Mouse (Mus musculus) embryonic facial prominence, embryonic 13.5 days (tissue): Measurements from ENCODE around the gene Pak6. TPM values are rescaled to one million over a fixed set of nuclear protein-coding genes. Genes with fewer than 3 reads are reported as not detected.
A peak's percentile ranks its signal among the peaks of the same experiment; 100 is the strongest.

Experiments
- ATAC-seq: fragments of 200-750 bp; cut with Nextera tagmentation; 2 replicates; pipeline ENCODE4 v1.8.0; 2017; ENCODE audit warnings: low read depth; ENCODE audit not compliant: insufficient number of reproducible peaks, insufficient read depth, low FRiP score, low TSS enrichment
- H3K27ac ChIP-seq: fragments of 300-500 bp; sonication (generic); 2 replicates; pipeline ENCODE4 v1.5.1; 2015; ENCODE audit warnings: moderate library complexity, mild to moderate bottlenecking, inconsistent platforms
- H3K27me3 ChIP-seq: fragments of 300-500 bp; sonication (generic); 2 replicates; pipeline ENCODE4 v1.6.1; 2015; ENCODE audit warnings: mild to moderate bottlenecking, inconsistent platforms
- H3K36me3 ChIP-seq: fragments of 300-500 bp; sonication (generic); 2 replicates; pipeline ENCODE4 v1.6.1; 2015; ENCODE audit warnings: mild to moderate bottlenecking, inconsistent platforms
- H3K4me1 ChIP-seq: fragments of 300-500 bp; sonication (generic); 2 replicates; pipeline ENCODE4 v1.6.1; 2015; ENCODE audit warnings: inconsistent platforms
- H3K4me2 ChIP-seq: fragments of 300-500 bp; sonication (generic); 2 replicates; pipeline ENCODE4 v1.6.1; 2015; ENCODE audit warnings: moderate library complexity, mild to moderate bottlenecking, inconsistent platforms
- H3K4me3 ChIP-seq: fragments of 300-500 bp; sonication (generic); 2 replicates; pipeline ENCODE4 v1.5.1; 2015; ENCODE audit warnings: mild to moderate bottlenecking, inconsistent platforms
- H3K9ac ChIP-seq: fragments of 300-500 bp; sonication (generic); 2 replicates; pipeline ENCODE4 v1.6.1; 2015; ENCODE audit warnings: mild to moderate bottlenecking, inconsistent platforms
- H3K9me3 ChIP-seq: fragments of 300-500 bp; sonication (generic); 2 replicates; pipeline ENCODE4 v1.6.1; 2016; ENCODE audit warnings: inconsistent platforms
- WGBS: fragments of 180-500 bp; shearing (Covaris S2); methylation state at CpG from one replicate; pipeline ENCODE4 v1.1.7; 2015; ENCODE audit warnings: mixed read lengths; 5-methylcytosine and 5-hydroxymethylcytosine counted together
- polyA plus RNA-seq: library from polyadenylated mRNA; unstranded; fragments of >200 nt; fragmentation: Nextera tagmentation; extraction: Ambion mirVana; gene quantifications from 2 replicates; pipeline ENCODE4 v1.2.1, GENCODE M21; 2015

The Pak6 gene
- 2.2 and 2.7 TPM in 2 replicates for polyA plus RNA-seq

DNA sequence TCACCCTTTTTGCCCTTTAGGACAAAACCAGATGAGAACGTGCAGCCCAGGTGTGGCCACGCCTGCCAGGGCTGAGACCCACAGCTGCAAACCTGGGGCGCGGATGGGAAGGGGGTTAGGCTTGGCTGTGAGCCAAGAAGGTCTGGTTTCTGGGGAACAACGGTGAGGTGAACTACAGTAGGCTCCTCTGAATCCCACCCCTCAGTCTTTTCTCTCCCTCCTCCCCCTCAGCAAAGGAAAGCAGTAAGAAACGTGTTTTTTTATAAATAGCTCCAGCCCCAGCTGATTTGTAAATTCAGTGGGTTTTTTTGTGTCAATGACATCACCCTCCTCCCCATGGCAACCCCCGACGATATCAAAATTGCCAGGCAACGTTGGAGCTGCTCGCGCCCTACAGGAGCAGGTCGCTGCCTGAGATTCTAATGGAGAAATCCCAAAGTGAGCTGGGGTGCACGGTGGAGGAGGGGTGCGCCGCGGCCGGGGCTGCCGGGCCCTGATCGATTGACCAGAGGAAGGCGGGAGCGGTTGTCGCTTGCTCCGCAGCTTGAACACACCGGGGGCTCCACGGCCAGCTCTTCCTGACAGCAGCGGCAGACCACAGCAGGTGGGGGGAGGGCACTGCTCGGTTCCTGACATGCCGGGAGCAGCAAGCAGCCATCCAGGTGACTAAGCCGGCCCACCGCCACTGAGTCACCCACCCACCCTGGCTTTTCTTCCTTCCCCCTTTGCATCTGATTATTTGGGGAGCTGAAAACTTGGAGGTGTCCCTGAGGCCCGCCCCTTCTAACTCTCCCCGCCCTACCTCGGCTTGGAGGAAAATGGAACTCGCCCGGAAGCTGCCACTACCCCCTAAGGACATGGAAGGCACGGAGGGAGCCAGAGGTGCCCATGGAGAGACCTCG, at the start of gene Pak6:
Gene Pak6, plus strand, starts transcription at position 402 of the 902 bp plus-strand sequence.
- peak within 1 kb of the TSS; percentile 90 for H3K4me2 ChIP-seq
- H3K9ac ChIP-seq: peak within 1 kb of the TSS; percentile 67
- H3K27ac ChIP-seq: peak within 1 kb of the TSS; percentile 11; the same call in 1 of the 2 replicates
- ATAC-seq: no peak
- WGBS: 1% methylated on average over 37 of the region's 37 CpGs
- H3K4me1 ChIP-seq: peaks cover 36% of the 10 kb centered on the region
- H3K27me3 ChIP-seq: peaks cover 34% of the 10 kb centered on the region
- peak within 1 kb of the TSS; percentile 44 for H3K4me3 ChIP-seq
- H3K36me3 ChIP-seq: no peaks in the 10 kb centered on the region
- no peaks in the 10 kb centered on the region for H3K9me3 ChIP-seq

DNA sequence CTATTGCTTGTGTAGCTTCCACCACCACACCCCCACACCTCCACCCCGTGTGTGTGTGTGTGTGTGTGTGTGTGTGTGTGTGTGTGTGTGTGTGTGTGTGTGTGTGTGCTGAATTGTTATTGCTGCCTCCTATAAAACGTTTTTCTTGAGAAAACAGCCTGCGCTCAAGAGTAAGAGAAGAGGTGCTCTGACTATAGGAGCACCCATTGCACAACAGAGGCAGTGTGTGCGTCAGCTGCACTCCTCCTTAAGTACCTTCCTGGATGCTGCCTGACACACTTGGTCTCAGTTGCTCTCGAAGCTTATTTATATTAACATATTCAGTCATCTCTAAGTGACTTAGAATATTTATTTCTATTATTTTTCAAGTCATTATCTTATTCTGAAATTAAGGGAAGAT, 45.1 kb upstream of the Pak6 start:
- Histone ChIP-seq H3K27me3 (no peaks in the 10 kb centered on the region), H3K36me3 (peaks cover 90% of the 10 kb centered on the region), H3K27ac (no peak overlapping the region), H3K4me1 (no peaks in the 10 kb centered on the region), H3K4me3 (no peak overlapping the region), H3K4me2 (no peak overlapping the region), H3K9ac (no peak overlapping the region), H3K9me3 (no peaks in the 10 kb centered on the region)
- no peak for ATAC-seq
- 86% methylated on average over 4 of the region's 5 CpGs for WGBS

DNA sequence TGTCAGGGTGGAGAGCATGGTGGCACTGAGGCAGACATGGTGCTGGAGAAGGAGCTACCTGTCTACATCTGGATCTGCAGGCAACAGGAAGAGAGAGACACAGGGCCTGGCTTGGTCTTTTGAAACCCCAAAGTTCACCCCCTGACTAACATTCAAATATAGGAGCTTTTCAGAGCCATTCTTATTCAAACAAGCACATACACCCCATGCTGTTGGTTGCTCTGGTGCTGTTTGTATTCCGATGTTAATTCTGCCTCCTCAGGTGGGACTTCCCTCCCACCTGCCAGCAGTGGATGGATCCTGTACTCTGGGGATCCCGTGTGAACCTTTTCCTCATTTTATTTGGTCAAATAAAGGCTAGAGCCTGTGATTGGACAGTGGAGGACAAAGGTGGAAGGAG, 43.0 kb upstream of the Pak6 start:
- Histone ChIP-seq H3K4me2 (no peak overlapping the region), H3K4me3 (no peak overlapping the region), H3K36me3 (peaks cover 85% of the 10 kb centered on the region), H3K27me3 (no peaks in the 10 kb centered on the region), H3K4me1 (no peaks in the 10 kb centered on the region), H3K9me3 (no peaks in the 10 kb centered on the region), H3K9ac (no peak overlapping the region), H3K27ac (no peak overlapping the region)
- no peak for ATAC-seq
- 72% methylated on average over 2 of the region's 2 CpGs for WGBS

DNA sequence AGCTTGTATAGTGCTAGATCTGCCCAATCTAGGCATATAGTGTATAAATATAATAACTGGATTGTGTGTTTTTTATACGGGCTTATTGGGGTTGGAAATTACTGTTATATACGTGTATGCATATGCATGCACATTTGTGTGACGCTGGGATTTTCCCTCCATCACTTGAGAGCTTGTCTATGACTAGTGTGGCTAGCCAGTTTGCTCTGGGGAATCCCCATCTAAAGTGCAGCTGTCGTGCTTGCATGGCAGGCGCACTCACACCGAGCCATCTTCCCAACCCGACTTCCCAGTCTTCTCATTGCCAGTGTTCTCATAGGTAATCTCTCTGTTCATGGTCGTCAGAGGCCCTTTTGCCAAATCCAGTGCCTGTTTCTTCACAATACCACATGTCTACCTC, 42.5 kb upstream of the Pak6 start:
- no peak overlapping the region for H3K4me3 ChIP-seq
- H3K36me3 ChIP-seq: peaks cover 83% of the 10 kb centered on the region
- 88% methylated on average over 8 of the region's 8 CpGs for WGBS
- no peak overlapping the region for H3K27ac ChIP-seq
- no peaks in the 10 kb centered on the region for H3K27me3 ChIP-seq
- no peaks in the 10 kb centered on the region for H3K4me1 ChIP-seq
- no peak overlapping the region for H3K9ac ChIP-seq
- no peaks in the 10 kb centered on the region for H3K9me3 ChIP-seq
- no peak overlapping the region for H3K4me2 ChIP-seq
- no peak for ATAC-seq

DNA sequence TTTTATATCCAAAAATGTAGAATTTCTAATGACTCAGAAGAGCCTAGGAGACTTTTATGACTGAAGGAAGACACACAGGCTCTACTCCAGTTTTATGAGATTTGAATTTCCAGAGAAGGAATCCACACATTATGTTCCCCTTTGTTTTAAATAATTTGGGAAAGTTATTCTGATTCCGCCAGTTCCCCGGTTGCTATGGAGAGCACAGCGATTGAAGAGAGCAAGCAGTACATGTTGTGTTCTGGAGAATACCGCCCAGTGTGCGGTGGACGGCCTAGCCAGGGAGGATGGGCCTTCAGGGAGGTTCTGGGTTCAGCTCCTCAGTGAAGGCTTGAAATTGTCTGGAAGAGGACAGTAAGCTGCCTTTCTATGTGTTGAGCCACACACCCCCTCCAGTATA, 33.8 kb upstream of the Pak6 start:
- no peak for ATAC-seq
- Histone ChIP-seq H3K9me3 (no peaks in the 10 kb centered on the region), H3K36me3 (peaks cover 84% of the 10 kb centered on the region), H3K4me2 (no peak overlapping the region), H3K9ac (no peak overlapping the region), H3K27ac (no peak overlapping the region), H3K4me3 (no peak overlapping the region), H3K4me1 (no peaks in the 10 kb centered on the region), H3K27me3 (no peaks in the 10 kb centered on the region)
- 97% methylated on average over 6 of the region's 6 CpGs for WGBS

DNA sequence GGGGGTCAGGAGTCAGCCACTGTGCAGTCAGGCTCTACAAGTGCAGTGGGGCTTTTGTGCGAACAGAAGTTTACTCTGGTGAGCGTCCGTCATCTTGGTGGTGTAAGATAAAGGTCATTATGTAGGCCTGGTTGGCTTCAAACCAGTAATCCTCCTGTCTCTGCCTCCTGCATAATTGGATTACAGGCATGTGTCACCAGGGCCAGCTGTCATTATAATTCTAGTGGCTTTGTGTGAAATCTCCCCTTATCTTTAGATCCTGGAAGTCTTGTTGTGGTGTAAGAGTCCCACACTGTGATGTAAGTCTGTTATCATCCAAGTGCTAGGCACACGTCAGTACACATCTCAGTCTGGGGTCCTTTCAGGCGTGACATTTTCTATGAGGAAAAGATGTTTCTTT, 29.7 kb upstream of the Pak6 start:
- Histone ChIP-seq H3K4me1 (no peaks in the 10 kb centered on the region), H3K9ac (no peak overlapping the region), H3K27ac (no peak overlapping the region), H3K27me3 (no peaks in the 10 kb centered on the region), H3K4me2 (no peak overlapping the region), H3K9me3 (no peaks in the 10 kb centered on the region), H3K36me3 (peaks cover 81% of the 10 kb centered on the region), H3K4me3 (no peak overlapping the region)
- no peak for ATAC-seq
- 87% methylated on average over 5 of the region's 5 CpGs for WGBS

DNA sequence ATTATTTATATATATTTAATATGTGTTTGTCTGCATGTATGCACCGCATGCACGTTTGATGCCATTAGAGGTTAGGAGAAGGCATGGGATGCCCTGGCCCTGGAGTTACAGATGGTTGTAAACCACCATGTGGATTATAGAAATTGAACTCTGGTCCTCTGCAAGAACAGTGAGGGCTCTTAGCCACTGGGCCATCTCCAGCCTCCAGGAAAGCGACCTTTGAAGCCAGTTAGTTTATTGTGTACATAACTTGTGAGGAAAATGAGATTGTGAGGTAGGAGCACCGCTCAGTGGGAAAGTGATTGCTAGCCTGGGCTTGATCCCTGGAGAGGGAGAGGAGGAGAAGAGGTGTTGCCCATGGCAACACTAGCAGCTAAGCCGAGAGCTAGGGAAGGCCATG, 25.8 kb upstream of the Pak6 start:
- H3K4me1 ChIP-seq: no peaks in the 10 kb centered on the region
- no peak overlapping the region for H3K9ac ChIP-seq
- H3K4me2 ChIP-seq: no peak overlapping the region
- no peak overlapping the region for H3K4me3 ChIP-seq
- WGBS: 79% methylated on average over 5 of the region's 5 CpGs
- peaks cover 83% of the 10 kb centered on the region for H3K36me3 ChIP-seq
- no peaks in the 10 kb centered on the region for H3K27me3 ChIP-seq
- H3K9me3 ChIP-seq: no peaks in the 10 kb centered on the region
- ATAC-seq: no peak
- H3K27ac ChIP-seq: no peak overlapping the region

DNA sequence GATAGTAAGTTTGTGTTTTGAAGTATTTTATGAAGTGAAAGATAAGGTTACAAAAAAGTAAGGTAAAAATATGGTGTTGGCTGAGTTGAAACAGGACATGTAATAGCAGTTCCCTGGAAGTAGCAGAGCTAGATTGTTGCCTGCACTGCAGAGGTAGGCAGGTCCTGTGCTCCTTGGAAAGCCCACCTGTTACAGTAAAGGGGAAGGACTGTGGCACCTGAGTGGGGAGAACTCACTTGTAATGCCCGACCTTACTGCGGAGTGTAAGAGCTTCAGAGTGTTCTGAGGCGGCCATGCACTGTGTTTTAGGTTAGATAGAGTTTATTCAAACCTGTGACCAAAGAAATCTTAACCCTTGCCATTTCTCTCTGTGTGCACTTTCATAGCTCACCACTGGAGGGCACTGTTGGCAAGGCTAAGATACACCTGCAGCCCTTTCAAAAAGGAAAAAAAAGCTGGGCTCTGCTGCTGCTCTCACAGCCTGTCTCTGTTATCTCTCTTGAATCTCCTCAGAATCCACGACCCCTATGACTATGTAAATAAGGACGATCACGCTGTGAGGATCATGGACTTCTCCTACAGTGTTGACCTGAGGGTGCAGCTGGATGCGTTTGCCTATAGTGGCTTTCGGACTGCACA, 25.1 kb upstream of the Pak6 start:
- Histone ChIP-seq H3K27me3 (no peaks in the 10 kb centered on the region), H3K9ac (no peak overlapping the region), H3K36me3 (peaks cover 81% of the 10 kb centered on the region), H3K4me1 (no peaks in the 10 kb centered on the region), H3K27ac (no peak overlapping the region), H3K4me3 (no peak overlapping the region), H3K4me2 (no peak overlapping the region), H3K9me3 (no peaks in the 10 kb centered on the region)
- 43% methylated on average over 8 of the region's 8 CpGs for WGBS
- ATAC-seq: no peak

DNA sequence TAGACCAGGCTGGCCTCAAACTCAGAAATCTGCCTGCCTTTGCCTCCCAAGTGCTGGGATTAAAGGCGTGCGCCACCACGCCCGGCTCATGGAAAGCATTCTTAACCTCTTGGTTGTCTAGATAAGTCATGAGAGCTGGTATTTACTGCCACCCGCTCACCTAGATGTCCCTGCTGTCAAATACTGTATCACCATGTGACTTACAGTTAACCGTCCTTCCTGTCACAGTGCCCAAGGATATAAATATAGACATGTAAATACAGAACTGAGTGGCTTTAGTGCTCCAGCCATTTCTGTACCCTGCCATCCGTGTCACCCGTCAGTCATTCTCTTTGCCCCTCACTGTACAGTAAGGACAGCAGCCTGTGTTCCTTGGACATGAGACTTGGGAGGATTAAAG, 24.4 kb upstream of the Pak6 start:
- no peak overlapping the region for H3K4me2 ChIP-seq
- no peak overlapping the region for H3K27ac ChIP-seq
- no peaks in the 10 kb centered on the region for H3K9me3 ChIP-seq
- H3K4me3 ChIP-seq: no peak overlapping the region
- no peak for ATAC-seq
- no peaks in the 10 kb centered on the region for H3K27me3 ChIP-seq
- H3K4me1 ChIP-seq: no peaks in the 10 kb centered on the region
- 91% methylated on average over 8 of the region's 8 CpGs for WGBS
- H3K36me3 ChIP-seq: peaks cover 82% of the 10 kb centered on the region
- H3K9ac ChIP-seq: no peak overlapping the region

DNA sequence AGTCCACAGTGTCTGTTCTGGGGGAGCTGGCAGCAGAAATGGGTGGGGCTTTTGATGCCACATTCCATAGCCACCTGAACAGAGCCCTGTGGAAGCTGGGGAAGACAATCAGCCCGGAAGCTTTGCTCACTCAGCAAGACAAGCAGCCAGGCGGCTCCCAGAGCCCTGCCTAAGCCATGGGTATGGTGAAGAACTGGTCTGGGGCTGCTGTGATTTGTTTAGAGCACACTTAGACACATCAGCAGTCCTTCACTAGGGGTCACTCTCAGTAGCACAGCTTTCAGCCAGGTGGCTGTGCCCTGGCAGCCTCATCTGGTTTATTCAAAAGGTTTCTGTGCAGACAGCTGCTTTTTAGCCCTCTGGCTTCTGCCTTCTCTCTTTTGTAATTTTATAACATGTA, 22.0 kb upstream of the Pak6 start:
- no peaks in the 10 kb centered on the region for H3K4me1 ChIP-seq
- no peaks in the 10 kb centered on the region for H3K27me3 ChIP-seq
- H3K4me3 ChIP-seq: no peak overlapping the region
- ATAC-seq: no peak
- no peak overlapping the region for H3K27ac ChIP-seq
- H3K9me3 ChIP-seq: no peaks in the 10 kb centered on the region
- no peak overlapping the region for H3K9ac ChIP-seq
- H3K36me3 ChIP-seq: peaks cover 77% of the 10 kb centered on the region
- H3K4me2 ChIP-seq: no peak overlapping the region
- 57% methylated on average over 2 of the region's 2 CpGs for WGBS

DNA sequence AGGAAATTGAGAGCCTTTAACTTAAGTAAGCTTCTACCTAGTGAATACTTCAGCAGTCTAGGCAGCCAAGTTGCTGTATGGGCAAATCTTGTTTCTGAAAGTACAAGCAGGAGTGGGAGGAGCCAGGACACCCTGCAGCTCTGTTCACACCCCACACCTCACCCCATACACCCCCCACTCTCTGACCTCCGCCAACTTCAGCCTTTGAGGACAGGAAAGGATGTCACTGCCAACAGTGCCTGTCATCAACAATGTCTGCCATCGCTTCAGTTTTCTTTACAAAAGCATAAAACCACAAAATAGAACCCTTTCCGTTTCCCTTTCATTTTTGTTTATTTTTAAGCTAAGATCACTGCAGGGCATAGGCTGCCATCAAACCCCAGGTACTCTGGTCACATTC, 20.7 kb upstream of the Pak6 start:
- no peak overlapping the region for H3K4me2 ChIP-seq
- 65% methylated on average over 3 of the region's 3 CpGs for WGBS
- H3K4me3 ChIP-seq: no peak overlapping the region
- no peak overlapping the region for H3K9ac ChIP-seq
- peaks cover 66% of the 10 kb centered on the region for H3K36me3 ChIP-seq
- no peaks in the 10 kb centered on the region for H3K27me3 ChIP-seq
- H3K9me3 ChIP-seq: no peaks in the 10 kb centered on the region
- no peak overlapping the region for H3K27ac ChIP-seq
- ATAC-seq: no peak; the same call in 1 of the 2 replicates
- no peaks in the 10 kb centered on the region for H3K4me1 ChIP-seq

DNA sequence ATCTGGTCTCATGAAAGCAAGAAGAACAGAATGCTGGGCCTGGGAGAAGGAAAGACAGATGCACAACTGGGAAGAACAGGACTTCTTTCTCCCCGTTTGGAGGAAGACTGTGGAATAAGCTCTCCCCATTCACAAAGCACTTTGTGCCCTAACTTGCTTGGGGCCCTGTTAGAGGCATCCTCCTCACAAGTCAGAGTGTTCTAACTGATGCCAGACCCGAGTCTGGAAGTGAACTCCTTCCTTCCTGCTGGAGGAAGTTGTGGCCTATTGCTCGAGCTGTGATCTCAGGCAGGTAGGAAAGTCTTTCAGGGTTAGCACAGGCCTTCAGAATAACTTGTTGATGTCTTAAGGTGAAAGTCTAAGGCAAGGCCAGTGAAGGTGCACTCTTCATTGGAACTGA, 20.2 kb upstream of the Pak6 start:
- WGBS: 50% methylated on average over 3 of the region's 3 CpGs
- Histone ChIP-seq H3K4me1 (no peaks in the 10 kb centered on the region), H3K36me3 (peaks cover 65% of the 10 kb centered on the region), H3K27ac (no peak overlapping the region), H3K9ac (no peak overlapping the region), H3K27me3 (no peaks in the 10 kb centered on the region), H3K9me3 (no peaks in the 10 kb centered on the region), H3K4me3 (no peak overlapping the region), H3K4me2 (no peak overlapping the region)
- no peak for ATAC-seq
